In the genomic region with DNA sequence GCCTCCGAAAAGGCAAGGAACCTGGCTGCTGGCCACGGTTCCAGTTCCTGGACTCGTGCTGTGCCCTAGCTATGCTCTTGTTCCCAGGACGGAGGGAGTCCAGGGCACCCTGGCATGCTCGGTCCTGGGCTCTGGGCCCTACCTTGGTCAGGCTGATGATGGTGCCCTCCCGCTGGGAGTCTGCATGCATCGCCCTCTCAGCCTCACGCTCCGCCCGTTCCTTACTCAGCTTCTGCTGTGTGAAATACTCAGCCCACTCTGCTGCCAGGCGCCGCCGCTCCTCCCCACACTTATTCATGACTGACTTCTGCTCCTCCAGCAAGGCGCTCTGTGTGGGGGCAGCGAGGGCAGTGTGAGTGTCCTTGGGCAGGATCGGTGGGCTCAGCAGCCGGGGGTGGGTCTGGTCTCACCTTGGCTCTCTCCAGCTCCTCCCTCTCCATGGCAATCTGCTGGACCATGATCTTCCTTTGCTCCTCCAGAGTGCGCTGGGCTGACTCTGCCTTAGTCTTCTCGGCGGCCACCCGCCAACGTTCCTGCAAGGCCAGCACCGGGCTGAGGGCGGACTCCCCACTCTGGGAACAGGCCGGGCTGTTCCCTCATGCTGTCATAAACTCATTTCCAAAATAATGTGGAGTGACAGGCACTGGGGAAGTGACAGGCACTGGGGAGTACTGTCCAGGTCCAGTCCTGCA, we compare ENCODE assay signal across 9 mouse cellular contexts. TPM values are rescaled to one million over a fixed set of nuclear protein-coding genes. Genes with fewer than 3 reads are reported as not detected.
DNase-seq lines count a peak whose midpoint lies in the region; ATAC-seq and TF ChIP-seq lines count a peak whose summit lies in the region.
"Had no signal": no experiment of that assay in that cellular context is flagged by ENCODE, and none has a peak within 500 bp of the region (broad histone marks: within the 10 kb centered on the region; RNA-seq: fewer than 3 reads in every experiment).

No protein-coding gene starts in this region.

- no peak for TF ChIP-seq CTCF in gastrocnemius, adult 2 months (IDR thresholded peaks at IDR 0.05)

- H3K27ac ChIP-seq in gastrocnemius, adult 2 months = 0 out of 2 replicates have a peak overlapping the region, but pooled peaks have one; percentile 8

- peak; percentile 64 for ATAC-seq in frontal cortex, adult (ENCODE audit: low TSS enrichment)
- no peak for ATAC-seq in erythroid progenitor cell, adult 5-6 weeks (replicated peaks; ENCODE audit: low FRiP score, poor library complexity, severe bottlenecking)

- no peak overlapping the region for H3K4me3 ChIP-seq in gastrocnemius, adult 2 months
- H3K4me3 ChIP-seq: limb, embryonic 12.5 days had no signal

- intact Hi-C loops in gastrocnemius, adult 2 months (cut with DNase I) = no loop called here

- DNase-seq in gastrocnemius, adult 2 months = peak; percentile 44
- DNase-seq in gastrocnemius, adult 18-20 months (ENCODE audit: low spot score) = no peak
- peak; percentile 86 for DNase-seq in Muller cell, postnatal 12 days (ENCODE audit: inconsistent ontology term)
- peak; percentile 46 to 47 for DNase-seq in layer of hippocampus, postnatal 25 days (ENCODE audit: extremely low spot score in 1 of 2, low spot score in 1 of 2)
- DNase-seq in right cerebral cortex, adult 2 months (ENCODE audit: low spot score in 2 of 2) = peak; percentile 79 to 84
- DNase-seq in gastrocnemius, postnatal 10 days = no peak

RNA-seq across cellular contexts. Expression of gene Mrpl38, which starts 7.8 kb away (rescaled TPM):
- 10 to 100 TPM; 47.5 to 61.5 TPM for total RNA-seq in gastrocnemius, adult 2 months (2021)
- total RNA-seq in gastrocnemius, adult 18-20 months (2021) = 10 to 100 TPM; 48.4 to 52.9 TPM
- 10 to 100 TPM; 59.1 to 62.7 TPM for total RNA-seq in layer of hippocampus, postnatal 25 days (2021)
- 9.2 and 16.9 TPM in 2 replicates for total RNA-seq in erythroid progenitor cell, adult 5-6 weeks (2015; ENCODE audit: low replicate concordance)
- 5.3 and 8.5 TPM in 2 replicates for total RNA-seq in erythroid progenitor cell, adult 5-6 weeks (2017; ENCODE audit: low replicate concordance)
- 10 to 100 TPM; 40.8 to 46.2 TPM for total RNA-seq in gastrocnemius, postnatal 10 days (2021)

RNA-seq across cellular contexts. Expression of gene Trim65, which starts 15.5 kb away (rescaled TPM):
- total RNA-seq in gastrocnemius, adult 2 months (2021) = 1 to 10 TPM; 4.2 to 6.6 TPM
- total RNA-seq in gastrocnemius, adult 18-20 months (2021) = 1 to 10 TPM; 4.2 to 4.6 TPM
- 1 to 10 TPM; 6.2 to 7.1 TPM for total RNA-seq in layer of hippocampus, postnatal 25 days (2021)
- total RNA-seq in erythroid progenitor cell, adult 5-6 weeks (2015; ENCODE audit: low replicate concordance) = 4.0 and 4.6 TPM in 2 replicates
- total RNA-seq in erythroid progenitor cell, adult 5-6 weeks (2017; ENCODE audit: low replicate concordance) = 0.30 and 1.4 TPM in 2 replicates
- total RNA-seq in gastrocnemius, postnatal 10 days (2021) = 1 to 10 TPM; 3.3 to 3.6 TPM

RNA-seq across cellular contexts. Expression of gene Trim47, which starts 19.4 kb away (rescaled TPM):
- 10 to 100 TPM in 1 of 2 experiments, 1 to 10 TPM in 1; 6.0 to 12.2 TPM for total RNA-seq in gastrocnemius, adult 2 months (2021)
- total RNA-seq in gastrocnemius, adult 18-20 months (2021) = 1 to 10 TPM; 8.1 to 9.6 TPM
- total RNA-seq in layer of hippocampus, postnatal 25 days (2021) = 1 to 10 TPM; 5.6 to 5.9 TPM
- total RNA-seq in erythroid progenitor cell, adult 5-6 weeks (2015; ENCODE audit: low replicate concordance) = 2.5 TPM in 1 of 2 replicates, not detected in the other
- 0.90 TPM in 1 of 2 replicates, not detected in the other for total RNA-seq in erythroid progenitor cell, adult 5-6 weeks (2017; ENCODE audit: low replicate concordance)
- 10 to 100 TPM; 21.9 to 31.7 TPM for total RNA-seq in gastrocnemius, postnatal 10 days (2021)

RNA-seq across cellular contexts. Expression of gene Fbf1, which starts 21.5 kb away (rescaled TPM):
- 10 to 100 TPM; 10.5 to 11.5 TPM for total RNA-seq in gastrocnemius, adult 2 months (2021)
- total RNA-seq in gastrocnemius, adult 18-20 months (2021) = 10 to 100 TPM in 1 of 2 experiments, 1 to 10 TPM in 1; 8.9 to 11.0 TPM
- total RNA-seq in layer of hippocampus, postnatal 25 days (2021) = 10 to 100 TPM; 74.6 to 96.0 TPM
- total RNA-seq in erythroid progenitor cell, adult 5-6 weeks (2015; ENCODE audit: low replicate concordance) = 13.3 and 32.7 TPM in 2 replicates
- total RNA-seq in erythroid progenitor cell, adult 5-6 weeks (2017; ENCODE audit: low replicate concordance) = 12.3 and 27.5 TPM in 2 replicates
- 10 to 100 TPM; 13.8 to 18.2 TPM for total RNA-seq in gastrocnemius, postnatal 10 days (2021)

RNA-seq across cellular contexts. Expression of gene Ten1, which starts 52.2 kb away (rescaled TPM):
- total RNA-seq in gastrocnemius, adult 2 months (2021) = 10 to 100 TPM; 14.3 to 17.1 TPM
- 10 to 100 TPM; 16.9 to 20.4 TPM for total RNA-seq in gastrocnemius, adult 18-20 months (2021)
- total RNA-seq in layer of hippocampus, postnatal 25 days (2021) = 10 to 100 TPM; 41.4 to 45.1 TPM
- total RNA-seq in erythroid progenitor cell, adult 5-6 weeks (2015; ENCODE audit: low replicate concordance) = 11.2 and 19.3 TPM in 2 replicates
- total RNA-seq in erythroid progenitor cell, adult 5-6 weeks (2017; ENCODE audit: low replicate concordance) = 3.0 and 3.7 TPM in 2 replicates
- 10 to 100 TPM; 28.5 to 31.3 TPM for total RNA-seq in gastrocnemius, postnatal 10 days (2021)

Comparison
In these comparisons a context has a peak if more than half of its experiments do, and no peak if none do; other contexts are left out.
1. DNase-seq: peak in gastrocnemius, adult 2 months (single experiment), Muller cell, postnatal 12 days (single experiment), layer of hippocampus, postnatal 25 days (2 of 2) and right cerebral cortex, adult 2 months (2 of 2); none in gastrocnemius, adult 18-20 months (single experiment) and gastrocnemius, postnatal 10 days (single experiment).